Mouse (Mus musculus) layer of hippocampus, postnatal 10 days (tissue): ENCODE results near the gene Arid1a. TPM values are rescaled to one million over a fixed set of nuclear protein-coding genes. Genes with fewer than 3 reads are reported as not detected.
A peak's percentile ranks its signal among the peaks of the same experiment; 100 is the strongest.

ENCODE experiments used
- DNase-seq, 2 experiments: peaks; one replicate each; pipeline ENCODE4 v3.0.0; 2021; ENCODE audit warnings: low spot score in 2 of 2
- long read RNA-seq: library from polyadenylated mRNA; stranded (forward); transcript quantifications from one replicate; pipeline ENCODE4 v2.0.0, GENCODE M21; 2023
- total RNA-seq, 2 experiments: library from RNA; stranded (reverse); gene quantifications; 2 replicates each; pipeline ENCODE4 v1.2.3; 2021

The Arid1a gene
- 10 to 100 TPM; 74.6 to 76.4 TPM for total RNA-seq
- long read RNA-seq, partial matches to known transcripts = 22 of 45 reads
- long read RNA-seq, other reads (novel, unspliced or antisense) = 23 of 45 reads

DNA sequence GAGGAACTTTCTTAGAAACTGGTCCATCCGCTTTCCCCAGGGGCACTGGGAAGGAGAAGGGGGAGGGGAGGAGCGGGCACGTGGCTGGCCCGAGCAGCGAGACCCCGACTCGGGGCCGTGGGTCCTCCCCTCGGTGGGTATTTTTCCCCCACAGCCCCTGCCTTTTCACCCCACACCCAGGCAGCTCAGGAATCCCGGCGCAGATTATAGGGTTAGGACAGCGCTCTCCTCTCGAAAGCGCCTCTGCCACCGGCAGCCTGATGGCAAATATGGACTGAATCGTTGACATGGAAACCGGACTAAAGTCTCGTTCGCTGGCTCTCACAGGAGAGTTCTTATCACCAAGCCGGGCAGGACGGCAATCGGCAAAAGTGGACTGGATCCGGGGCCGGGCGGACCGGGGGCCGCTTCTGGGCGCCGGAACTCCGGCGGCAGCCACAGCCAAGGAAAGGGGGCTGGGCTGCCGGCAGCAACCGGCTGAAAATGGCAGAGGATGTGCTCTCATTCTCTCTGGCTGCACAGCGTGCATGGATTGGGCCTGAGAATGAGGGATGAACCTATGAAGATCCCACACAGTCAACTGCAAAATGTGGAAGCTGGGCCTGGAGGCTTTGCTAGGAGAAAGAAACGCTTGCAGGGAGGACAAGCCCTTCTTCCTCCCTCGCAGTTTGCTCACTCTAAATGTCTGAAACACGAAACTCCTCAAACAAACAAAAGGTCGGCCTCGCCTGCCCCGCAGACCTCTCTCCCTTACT, at the start of gene Arid1a:
TSS of gene Arid1a (minus strand) at position 256 of the 755 bp plus-strand sequence.
- peak; percentile 97 to 98 for DNase-seq

DNA sequence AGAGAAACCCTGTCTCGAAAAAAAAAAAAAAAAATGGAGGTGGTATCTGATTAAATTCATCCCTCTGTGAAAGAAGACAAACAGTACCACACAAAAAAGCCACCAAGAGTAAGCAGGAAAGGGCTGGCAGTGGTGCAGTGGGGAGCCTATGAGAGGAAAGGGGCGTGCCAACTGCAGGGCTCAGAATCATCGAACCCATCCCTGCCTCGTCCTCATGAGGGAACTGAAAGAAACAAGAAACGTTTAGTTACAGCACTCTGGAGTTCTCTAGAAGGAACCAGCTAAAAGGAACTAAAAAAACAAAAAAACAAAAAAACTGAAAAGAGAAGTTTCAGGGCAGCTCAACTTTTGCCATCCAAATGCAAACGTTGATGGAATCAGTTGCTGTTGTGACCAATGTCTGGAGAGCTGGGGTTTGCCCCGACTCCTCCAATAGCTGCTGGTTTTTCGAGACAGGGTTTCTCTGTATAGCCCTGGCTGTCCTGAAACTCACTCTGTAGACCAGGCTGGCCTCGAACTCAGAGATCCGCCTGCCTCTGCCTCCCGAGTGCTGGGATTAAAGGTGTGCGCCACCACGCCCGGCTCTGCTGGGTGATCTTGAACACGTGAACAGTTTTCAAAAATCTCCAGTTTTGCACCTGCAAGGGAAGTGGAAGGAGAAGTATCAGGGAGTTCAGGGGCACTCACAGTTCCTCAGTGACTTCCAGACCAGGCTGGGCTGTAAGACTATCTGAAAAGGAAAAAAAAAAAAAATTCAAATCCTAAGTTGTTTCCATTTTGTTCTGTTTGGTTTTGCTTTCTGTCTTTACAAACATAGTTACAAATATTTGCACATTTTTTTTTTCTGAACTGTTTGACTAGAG, 48.1 kb upstream of the Arid1a start:
- DNase-seq = no peak

DNA sequence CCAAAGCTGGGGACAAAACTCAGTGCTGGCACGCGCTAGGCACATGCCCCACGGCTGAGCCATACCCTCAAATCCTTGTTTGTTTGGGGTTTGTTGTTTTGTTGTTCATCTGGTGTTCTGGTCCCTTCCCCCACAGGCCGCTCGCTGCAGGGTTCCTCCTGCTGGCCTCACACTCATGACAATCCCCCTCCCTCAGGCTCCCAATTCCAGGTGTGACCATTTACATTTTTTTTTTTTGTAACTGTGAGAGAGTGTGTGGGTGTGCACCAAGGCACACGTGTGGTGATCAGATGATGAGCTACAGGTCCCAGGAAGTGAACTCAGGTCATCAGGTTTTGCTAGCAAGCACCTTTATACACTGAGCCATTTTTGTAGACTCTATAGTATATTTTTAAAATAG, 44.0 kb upstream of the Arid1a start:
- DNase-seq = no peak

DNA sequence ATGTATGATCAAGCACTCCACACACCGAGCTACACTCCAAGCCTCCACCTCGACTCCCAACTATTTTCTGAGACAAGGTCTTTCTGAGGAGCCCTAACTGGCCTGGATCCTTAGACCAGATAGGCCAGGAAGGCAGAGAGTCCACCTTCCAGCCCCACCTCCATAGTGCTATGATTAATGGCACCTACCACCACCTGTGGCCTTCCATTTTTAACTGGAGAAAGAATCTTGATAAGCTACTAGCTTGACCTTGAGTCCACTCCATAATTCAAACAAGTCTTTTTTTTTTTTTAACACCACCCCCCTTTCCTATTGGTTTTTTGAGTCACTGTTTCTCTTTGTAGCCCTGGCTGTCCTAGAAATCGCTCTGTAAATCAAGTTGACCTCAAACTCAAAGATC, 36.7 kb upstream of the Arid1a start:
- DNase-seq = no peak

DNA sequence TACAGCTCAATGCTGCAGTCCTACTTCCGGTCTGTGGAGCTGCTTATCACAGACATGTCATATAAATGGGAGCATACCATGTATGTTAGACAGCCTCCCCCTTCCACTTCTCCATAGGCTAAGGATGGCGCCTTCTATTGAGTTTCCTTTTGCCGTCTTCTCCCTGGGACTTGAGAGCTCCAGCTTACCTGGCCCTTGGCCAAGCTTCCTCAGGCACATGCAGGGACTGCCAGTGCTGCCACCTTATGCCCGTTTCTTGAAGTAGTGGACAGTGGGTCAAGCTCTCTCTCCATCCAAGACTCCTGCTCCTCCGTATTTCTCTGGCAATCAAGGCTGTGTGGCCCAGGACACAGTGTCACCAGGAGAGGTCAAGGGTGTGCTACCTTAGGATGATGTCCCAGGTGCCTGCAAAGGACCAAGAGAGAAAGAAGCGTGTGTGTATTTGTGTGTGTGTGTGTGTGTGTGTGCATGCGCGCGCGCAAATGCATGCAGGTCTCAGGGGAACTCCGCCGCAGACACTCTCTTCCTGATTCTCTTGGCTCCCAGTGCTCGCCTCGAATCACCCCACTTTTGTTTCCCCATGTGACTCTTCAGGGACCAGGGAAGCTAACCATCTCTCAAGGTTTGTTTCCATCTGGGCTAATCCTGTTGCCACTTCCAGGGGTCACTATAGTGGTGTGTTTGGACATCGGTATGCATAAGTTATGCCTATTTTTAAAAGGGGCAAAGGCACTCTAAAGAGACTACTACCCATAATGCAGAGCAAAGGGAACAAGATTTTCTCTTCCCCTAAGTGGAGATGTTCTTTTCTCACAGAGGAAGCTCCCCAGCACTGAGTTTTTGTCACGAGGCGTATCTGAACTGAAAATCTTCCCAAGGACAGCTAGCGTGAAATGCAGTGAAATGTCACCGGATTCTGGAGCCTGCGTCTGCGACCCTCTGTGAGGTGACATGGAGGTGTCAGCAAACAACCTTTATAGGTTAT, 18.3 kb upstream of the Arid1a start:
- DNase-seq = peak; percentile 73 to 83

DNA sequence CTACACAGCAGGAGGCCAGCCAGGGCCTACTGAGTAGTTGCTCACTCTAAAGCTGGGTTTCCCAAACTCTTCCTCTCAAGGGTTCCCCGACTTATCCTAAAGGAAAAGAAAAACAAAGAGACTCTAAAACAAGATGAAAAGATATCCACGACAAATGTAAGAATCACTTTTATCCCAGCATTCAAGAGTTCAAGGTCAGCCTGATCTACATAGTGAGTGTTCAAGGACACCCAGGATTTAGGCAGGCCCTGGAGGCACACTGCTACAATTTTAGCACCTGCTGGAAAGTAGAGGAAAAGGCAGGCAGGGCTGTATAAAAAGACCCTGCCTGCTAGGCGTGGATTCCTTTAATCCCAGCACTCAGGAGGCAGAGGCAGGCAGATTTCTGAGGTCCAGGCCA, 12.6 kb upstream of the Arid1a start:
- no peak for DNase-seq

DNA sequence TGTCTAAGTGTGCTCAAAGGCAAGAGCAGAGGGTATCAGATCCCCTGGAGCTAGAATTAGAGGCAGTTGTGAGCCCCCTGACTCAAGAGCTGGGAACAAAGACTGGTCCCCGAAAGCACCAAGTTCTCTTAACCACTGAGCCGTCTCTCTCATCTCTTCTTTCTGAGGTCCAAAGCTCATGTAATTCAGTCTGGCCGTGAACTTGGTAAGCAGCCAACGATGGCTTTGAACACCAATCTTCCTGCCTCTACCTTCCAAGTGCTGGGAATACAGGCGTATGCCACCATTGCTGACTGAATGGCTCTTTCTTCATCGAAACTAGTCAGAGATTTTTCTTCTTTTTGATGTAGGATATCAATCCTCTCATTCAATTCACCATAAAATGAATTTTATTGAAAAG, 6.5 kb upstream of the Arid1a start:
- DNase-seq = no peak

DNA sequence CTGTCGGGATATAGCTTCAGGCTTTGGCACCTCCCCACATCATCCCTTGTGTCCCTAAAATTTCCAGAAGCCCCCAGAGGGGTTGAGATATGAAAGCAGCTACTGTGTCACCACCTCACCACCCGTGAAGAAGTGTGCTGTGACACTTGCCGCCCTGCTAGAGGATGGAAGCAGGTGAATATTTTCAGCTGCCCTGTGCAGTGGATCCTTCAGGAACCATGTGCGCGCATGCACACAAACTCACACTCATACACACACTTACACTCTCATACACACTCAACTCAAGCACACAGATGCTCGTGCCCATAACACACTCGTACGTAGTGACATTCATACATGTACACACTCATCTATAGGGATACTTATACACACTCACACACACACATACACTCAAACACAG, 3.1 kb upstream of the Arid1a start:
- no peak for DNase-seq

DNA sequence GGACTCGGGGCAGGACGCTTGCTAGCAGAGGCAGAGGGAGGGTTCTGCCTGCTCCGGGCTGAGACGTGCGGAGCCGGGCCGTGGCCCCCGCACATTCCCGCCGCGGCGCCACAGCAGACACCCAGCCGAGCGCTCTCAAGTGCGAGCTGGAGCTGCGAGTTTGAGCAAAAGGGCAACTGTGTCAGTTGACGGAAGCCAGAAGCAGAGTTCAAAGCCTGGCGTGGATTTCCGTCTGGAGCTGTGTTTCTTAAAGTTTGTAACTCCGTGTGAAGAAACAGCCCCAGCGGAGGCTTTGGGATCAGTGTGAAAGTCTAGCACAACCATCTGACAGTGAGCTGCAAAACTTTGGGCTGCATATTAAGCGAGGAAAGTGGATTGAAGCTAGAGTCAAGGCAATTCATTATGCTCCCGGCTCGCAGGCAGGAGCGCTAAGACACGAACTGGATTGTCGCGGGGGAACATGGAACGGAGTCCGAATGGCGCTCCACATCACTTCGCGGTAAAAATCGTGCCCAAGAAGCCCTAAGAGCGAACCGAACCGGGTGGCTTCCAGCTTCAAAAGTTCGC, 783 bp upstream of the Arid1a start:
- DNase-seq = peak; percentile 85 to 86

DNA sequence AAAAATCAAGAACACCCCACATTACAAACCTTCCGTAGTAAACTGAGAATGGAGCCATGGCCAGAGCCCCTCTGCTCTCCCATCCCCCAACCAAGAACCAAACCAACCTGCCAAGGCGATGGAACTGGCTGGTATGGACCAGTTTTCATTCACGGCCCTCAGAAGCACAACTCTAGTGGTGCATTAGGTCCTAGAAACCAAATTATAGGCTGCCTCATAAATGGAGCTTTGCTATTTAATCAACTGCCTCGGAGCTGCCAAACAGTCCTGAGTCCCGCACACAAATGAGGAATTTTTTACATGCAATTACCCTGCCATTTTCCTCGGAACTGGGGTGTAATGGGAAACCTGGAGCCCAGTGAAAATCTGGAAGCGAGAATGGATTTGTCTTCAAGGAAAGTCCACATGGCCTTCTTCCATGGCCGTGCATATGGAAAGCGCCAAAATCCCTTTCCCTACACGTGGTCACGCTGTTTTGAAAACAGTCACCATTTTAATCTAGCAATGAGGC, 653 bp downstream of the Arid1a start:
- peak; percentile 12 to 25 for DNase-seq

DNA sequence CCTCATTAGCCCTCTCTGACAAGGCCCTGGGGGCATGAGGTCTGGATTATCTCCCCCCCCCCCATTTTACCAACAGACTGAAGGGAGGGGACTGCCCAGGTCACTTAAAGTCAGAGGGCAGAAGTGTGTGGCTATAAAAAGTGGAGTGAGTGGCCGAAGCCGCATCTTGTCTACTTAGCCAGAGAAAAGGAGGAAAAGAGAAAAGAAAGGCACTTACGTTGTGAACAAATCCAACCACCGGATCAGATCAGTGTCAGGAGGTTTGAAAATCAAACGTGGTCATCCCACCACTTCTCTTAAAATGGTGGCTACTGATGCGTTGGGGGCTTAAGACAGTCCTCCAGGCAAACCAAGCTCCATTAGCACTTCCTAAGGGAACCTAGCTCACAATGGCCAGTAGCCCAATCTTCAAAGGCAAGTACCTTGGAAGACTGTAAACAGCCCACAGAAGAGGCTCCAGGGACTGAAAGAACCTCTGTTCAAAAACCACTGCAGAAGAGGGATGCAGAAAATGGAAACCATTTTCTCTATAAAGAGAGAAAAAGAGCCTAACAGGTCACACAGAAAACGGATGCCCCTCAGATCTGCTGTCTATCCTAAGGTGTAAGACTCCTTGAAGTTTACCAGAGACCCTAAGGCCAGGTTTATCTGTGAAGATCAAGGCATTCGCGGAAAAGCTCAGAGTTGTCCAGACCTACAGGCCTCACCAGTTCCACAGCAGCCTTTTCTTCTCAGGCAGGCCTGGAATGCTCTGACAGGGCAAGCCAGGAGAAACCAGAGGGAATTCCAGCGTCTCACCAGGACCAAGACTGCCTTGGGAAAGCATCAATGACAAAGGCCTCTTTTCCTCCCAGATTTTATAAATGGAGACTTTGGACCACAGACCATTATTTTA, 1.5 kb downstream of the Arid1a start:
- peak in 1 of 2 experiments; percentile 15 for DNase-seq

DNA sequence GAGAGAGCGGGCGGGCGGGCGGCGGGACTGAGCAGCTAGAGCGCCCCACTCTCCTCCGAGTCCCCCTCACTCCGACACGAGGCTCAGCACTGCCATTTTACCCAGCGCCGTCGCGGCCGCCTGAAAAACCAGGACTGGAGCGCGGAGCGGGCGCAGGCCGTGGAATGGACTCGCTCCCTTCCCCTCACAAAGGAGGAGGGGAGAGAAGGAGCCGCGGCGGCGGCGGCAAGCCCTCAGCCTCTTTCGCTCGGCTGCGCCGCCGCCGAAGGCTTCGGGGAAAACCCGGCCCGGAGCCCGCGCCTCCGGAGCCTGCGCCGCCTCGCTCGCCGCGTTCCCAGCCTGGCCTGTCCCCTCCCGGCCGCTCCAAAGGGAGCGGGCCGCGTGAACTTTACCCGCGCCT, 2.3 kb downstream of the Arid1a start:
- peak; percentile 100 for DNase-seq

DNA sequence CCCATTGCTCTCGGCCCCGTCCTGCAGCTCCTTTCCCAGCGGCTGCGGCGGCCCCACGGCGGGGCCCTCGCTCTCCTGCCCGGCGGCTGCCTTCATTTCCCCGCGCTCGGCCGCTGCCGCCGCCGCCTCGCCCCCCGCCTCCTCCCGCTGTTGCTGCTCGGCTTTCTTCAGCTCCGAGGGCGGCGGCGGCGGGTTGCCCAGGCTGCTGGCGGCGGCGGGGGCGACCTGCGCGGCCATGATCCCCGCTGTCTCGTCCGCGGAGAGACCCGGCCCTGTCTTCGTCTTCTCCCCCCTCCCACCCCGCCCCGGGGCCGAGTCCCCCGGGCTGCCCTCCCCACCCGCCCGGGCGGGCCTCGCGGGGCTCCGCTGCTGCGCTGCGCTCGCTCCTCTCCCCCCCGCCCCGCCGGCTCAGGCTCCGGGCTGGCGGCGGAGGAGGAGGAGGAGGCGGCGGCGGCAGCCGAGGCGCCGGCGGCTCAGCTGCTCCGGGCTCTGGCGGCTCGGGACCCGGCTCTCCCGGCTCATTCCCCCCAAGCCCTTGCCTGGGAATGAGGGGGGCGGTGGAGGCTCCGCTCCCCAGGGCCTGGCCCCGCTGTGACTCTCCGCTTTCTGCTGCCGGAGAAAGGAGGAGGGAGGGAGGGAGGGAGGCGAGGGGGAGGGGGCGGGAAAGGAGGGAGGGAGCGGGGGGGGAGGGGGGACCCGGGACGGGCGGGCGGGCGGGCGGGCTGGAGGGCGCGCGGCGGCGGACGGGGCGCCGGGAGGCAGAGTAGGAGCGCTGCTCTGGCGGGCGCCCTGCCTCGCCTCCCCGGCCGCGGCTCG, 3.0 kb downstream of the Arid1a start:
- DNase-seq = peak; percentile 73 to 81

DNA sequence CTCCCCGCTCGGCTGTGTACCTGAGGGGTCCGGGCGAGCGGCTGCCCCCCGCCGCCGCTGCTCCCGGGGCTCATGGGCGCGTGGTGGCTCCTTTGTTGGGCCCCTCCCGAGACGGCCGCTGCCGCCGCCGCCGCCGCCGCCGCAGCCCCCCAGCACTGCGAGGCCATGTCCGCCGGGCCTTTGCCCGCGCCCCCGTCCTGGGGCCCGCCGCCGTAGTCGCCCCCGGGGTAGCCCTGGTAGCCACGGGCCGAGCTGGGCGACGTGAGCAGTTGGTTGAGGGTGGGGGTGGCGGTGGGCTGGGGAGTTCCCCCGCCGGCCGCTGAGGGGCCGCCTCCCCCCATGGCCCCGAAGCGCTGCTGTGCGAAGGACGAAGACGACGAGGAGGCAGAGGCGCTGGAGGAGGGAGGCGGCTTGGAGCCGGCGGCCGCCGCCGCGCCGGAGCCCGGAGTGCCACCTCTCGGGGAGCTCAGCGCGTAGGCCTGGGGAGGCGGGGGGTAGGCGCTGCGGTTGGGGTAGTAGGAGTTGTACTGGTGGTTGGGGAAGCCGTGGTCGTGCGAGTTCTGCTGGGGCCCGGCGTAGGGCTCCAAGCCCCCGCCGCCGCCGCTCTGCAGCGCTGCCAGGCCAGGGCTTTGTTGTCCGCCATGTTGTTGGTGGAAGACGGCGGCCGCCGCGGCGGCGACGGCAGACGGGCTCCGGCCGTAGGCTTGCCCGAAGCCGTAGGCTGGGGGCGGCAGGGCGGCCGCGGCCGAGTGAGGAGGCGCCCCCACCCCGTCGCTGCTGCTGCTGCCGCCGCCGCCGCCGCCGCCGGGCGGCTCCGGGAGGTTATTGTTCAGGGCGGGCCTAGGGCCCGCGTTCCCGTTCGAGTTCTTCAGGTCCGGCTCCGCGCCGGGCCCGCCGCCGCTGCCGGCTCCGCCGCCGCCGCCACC, 3.9 kb downstream of the Arid1a start:
- DNase-seq = peak; percentile 61 to 62

DNA sequence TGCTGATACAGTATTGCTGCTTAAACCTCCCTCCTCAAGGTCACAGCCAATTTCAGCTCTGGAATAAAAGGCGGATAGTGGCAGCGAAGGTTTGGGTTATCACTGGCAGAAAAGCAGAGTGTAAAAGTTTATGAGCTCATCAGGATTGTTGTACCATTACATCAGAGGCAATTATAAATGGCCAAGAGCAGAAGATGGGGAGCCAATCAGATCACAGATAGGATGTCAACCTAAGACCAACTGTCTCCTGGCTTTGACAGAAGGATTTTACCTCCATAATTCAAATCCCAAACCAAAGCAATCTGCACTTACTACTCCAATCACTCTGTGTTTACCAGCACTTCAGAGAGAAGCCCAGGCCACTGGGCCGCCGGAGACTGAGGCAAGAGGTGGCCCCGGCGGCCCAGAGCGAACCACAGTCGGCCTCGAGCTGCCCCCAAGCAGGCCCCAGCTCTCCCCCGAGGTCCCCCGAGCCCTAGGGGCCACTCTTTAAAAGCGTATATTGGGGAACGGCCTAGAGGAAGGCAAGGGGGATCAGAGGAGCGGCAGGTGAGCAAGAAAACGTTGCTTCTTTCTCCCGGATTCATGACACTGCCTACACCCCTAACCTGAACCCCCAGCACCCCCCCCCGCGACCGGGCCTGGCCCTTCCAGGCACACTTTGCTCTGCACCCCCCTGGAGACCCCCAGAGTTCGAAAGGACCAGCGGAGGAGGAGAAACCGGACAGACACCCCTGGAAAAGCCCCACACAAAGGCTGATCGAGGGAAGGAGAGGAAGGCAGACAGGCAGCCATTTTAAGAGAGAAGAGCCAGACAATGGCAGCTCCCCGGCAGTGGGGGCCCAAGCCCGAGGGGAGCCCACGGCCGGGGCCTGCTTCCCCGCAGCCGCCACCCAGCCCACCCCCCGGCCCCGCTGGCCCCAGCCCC, 4.8 kb downstream of the Arid1a start:
- peak in 1 of 2 experiments; percentile 28 for DNase-seq

DNA sequence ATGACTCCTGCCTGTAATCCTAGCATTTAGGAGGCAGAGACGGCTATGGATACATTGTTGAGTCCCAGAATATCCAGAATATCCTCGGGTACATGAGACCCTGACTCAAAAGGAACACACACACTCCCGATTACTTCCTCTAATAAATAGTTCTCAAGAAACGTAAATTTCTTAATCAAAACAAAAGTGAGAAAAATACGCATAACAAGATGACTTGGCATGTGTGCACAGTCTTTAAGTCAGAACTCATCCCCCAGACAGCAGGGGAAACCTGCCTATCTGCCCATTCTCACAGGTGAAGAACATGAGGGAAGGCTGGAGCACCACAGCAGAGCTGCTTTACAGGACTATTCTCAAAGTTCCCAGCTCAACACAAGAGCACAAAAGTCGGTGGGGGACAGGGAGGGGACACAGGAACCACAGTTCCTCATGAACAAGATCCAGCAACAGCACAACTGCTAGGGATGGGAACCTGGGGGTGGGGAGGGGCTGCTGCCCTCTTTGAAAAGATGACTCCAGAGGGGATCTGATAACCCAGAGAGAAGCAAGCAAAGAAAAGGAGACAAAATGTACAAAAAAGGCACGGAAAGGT, 6.3 kb downstream of the Arid1a start:
- DNase-seq = no peak
